Mouse (Mus musculus) cerebellum, adult 2 months (tissue): ENCODE measurements around the gene Zranb3. TPM values are rescaled to one million over a fixed set of nuclear protein-coding genes. Genes with fewer than 3 reads are reported as not detected.

Source experiments
- DNase-seq, 2 experiments: peaks; one replicate each; pipeline ENCODE4 v3.0.0; 2021
- H3K27ac ChIP-seq: fragments of 200-500 bp; 2 replicates; pipeline ENCODE4 v1.5.1; 2012; ENCODE audit warnings: low read length, control low read depth, inconsistent platforms; ENCODE audit not compliant: insufficient read depth
- H3K27me3 ChIP-seq: fragments of 200-500 bp; 2 replicates; pipeline ENCODE4 v1.6.1; 2012; ENCODE audit warnings: inconsistent platforms, mild to moderate bottlenecking, low read length, moderate library complexity; ENCODE audit not compliant: control insufficient read depth, insufficient read depth
- H3K4me1 ChIP-seq: fragments of 200-500 bp; 2 replicates; pipeline ENCODE4 v1.6.1; 2011; ENCODE audit warnings: low read length; ENCODE audit not compliant: control insufficient read depth, insufficient read depth
- H3K4me3 ChIP-seq: fragments of 200-500 bp; replicated peaks from 2 replicates; pipeline ENCODE3; 2011; ENCODE audit warnings: mild to moderate bottlenecking, low read depth, low read length, control low read depth; ENCODE audit not compliant: insufficient read depth
- CTCF ChIP-seq: fragments of 200-500 bp; IDR thresholded peaks from 2 replicates; pipeline ENCODE4 v1.5.1; 2011; ENCODE audit warnings: low read depth, mild to moderate bottlenecking, control low read depth, low read length, moderate library complexity, borderline replicate concordance; ENCODE audit not compliant: insufficient read depth
- POLR2A ChIP-seq: fragments of 200-500 bp; IDR thresholded peaks from 2 replicates; pipeline ENCODE4 v1.6.1; 2011; ENCODE audit warnings: low read length, control low read depth, borderline replicate concordance; ENCODE audit not compliant: insufficient read depth
- WGBS: fragments of 180-500 bp; shearing (Covaris S2); methylation state at CpG from one replicate; pipeline ENCODE4 v1.1.7; 2018; 5-methylcytosine and 5-hydroxymethylcytosine counted together
- polyA plus RNA-seq: library from polyadenylated mRNA; depleted of rRNA; stranded (reverse); fragments of >200 nt; gene quantifications from 2 replicates; pipeline ENCODE4 v1.2.3, GENCODE M21; 2012

The Zranb3 gene
- polyA plus RNA-seq, 1 experiment = 3.2 TPM

DNA sequence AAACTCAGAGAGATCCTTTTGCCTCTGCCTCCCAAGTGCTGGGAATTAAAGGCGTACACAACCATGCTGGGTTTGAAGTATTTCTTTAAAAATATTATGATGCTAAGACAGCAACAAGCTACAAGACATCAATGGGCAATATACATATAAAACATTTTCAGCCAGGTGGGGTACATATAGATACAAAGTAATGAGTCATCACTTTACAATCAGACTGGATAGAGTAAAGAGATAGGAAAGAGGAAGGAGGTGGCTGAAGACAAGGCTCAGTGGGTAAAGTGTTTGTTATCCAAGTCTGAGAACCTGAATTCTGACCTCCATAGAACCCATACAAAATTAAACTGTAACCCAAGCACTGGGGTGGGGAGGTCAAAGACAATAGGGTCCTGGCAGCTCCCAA lies 4.5 kb downstream of the Zranb3 start:
- no peak overlapping the region for H3K4me3 ChIP-seq
- no peaks in the 10 kb centered on the region for H3K27me3 ChIP-seq
- no peak for TF ChIP-seq CTCF
- no peak for TF ChIP-seq POLR2A
- DNase-seq = no peak
- H3K4me1 ChIP-seq = no peaks in the 10 kb centered on the region
- no peak overlapping the region for H3K27ac ChIP-seq
- WGBS = 96% methylated on average over 1 of the region's 1 CpGs

DNA sequence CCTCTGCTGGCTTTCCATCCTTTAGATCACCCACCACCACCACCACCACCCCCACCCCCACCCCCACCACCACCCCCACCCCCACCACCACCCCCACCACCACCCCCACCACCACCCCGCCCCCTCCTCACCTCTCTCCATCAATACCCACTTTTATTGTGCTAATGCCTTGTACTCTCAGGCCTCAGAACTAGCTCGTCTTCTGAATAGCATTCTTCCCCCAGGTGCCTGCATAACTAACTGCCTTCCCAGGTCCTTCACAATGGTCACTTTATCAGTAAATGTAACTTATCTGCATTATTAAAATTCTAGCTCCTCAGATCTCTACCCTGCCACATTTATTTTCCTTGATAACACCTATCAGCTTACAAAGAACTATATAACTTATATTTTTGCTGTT lies 8.2 kb downstream of the Zranb3 start:
- Histone ChIP-seq H3K27ac (no peak overlapping the region), H3K4me1 (no peaks in the 10 kb centered on the region), H3K4me3 (no peak overlapping the region), H3K27me3 (no peaks in the 10 kb centered on the region)
- TF ChIP-seq CTCF (no peak), POLR2A (no peak)
- WGBS = 85% methylated on average over 2 of the region's 2 CpGs
- no peak for DNase-seq

DNA sequence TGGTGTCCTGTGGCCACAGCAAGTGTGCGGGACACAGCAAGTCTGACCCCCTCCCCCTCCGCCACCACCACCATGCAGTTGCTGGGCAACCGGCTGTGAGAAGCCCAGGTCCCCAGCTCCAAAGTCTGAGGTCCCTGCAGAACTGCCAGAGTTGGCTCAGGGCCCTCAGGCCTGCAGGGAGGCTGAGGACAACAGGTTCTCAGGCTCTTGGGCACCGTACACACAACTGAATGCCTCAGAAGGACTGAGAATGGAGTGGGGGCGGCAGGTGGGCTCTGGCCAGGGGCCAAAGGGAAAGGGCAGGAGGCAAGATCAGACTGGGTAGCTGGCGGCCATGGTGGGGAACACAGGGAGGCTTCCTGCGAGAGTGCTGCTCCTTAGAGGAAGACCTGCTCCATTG lies 20.0 kb downstream of the Zranb3 start:
- DNase-seq = peak in 1 of 2 experiments; percentile 10
- Histone ChIP-seq H3K27me3 (no peaks in the 10 kb centered on the region), H3K27ac (no peak overlapping the region), H3K4me3 (no peak overlapping the region), H3K4me1 (no peaks in the 10 kb centered on the region)
- no peak for TF ChIP-seq CTCF
- TF ChIP-seq POLR2A = no peak
- WGBS = 28% methylated on average over 7 of the region's 7 CpGs

DNA sequence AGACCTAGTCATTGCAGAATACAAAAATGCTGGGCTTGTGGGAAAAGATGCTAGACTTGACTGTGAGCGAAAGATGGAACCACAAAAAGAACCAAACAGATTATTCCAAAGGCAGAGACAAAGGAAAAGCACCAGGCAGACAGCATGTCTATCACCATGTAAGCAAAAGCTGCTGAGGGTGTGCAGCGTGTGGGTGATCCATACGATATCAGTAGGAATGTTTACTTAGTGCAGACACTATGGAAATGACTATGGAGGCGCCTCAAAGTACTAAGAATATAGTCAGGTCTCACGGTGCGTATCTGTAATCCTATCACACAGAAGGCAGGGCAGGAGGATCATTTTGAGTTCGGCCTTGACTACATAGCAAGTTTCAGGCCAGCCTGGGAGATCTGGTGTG lies 21.0 kb downstream of the Zranb3 start:
- no peak for DNase-seq
- no peaks in the 10 kb centered on the region for H3K4me1 ChIP-seq
- TF ChIP-seq POLR2A (no peak), CTCF (no peak)
- no peak overlapping the region for H3K27ac ChIP-seq
- WGBS = 91% methylated on average over 7 of the region's 7 CpGs
- H3K27me3 ChIP-seq = no peaks in the 10 kb centered on the region
- no peak overlapping the region for H3K4me3 ChIP-seq

GRCm38 (mm10) chr1:128080936-128081696 lies 21.7 kb downstream of the Zranb3 start:
- no peak for DNase-seq
- Histone ChIP-seq H3K4me1 (no peaks in the 10 kb centered on the region), H3K4me3 (no peak overlapping the region), H3K27ac (no peak overlapping the region), H3K27me3 (no peaks in the 10 kb centered on the region)
- no peak for TF ChIP-seq CTCF
- no peak for TF ChIP-seq POLR2A
- 56% methylated on average over 5 of the region's 5 CpGs for WGBS

DNA sequence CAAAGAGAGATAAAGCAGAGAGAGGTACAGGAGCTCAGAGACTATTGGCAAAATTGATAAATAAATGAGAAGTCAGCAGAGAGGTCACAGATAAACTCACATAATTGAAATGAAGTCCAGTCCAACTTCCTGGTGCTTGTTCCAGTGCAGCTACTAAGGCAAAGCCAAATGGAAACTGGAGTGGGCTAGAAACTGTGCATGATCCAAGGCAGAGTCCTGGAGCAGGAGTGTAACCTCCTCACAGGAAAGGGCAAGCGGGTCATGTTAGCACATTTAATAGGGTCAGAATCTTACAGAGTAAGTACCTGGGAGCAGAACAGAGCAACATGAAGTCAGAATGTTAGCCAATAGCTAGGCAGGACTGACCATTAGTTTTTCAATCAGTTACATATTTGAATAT lies 24.2 kb downstream of the Zranb3 start:
- no peak overlapping the region for H3K4me3 ChIP-seq
- H3K27ac ChIP-seq = no peak overlapping the region
- H3K27me3 ChIP-seq = no peaks in the 10 kb centered on the region
- WGBS = 100% methylated on average over 1 of the region's 1 CpGs
- DNase-seq = no peak
- TF ChIP-seq POLR2A = no peak
- TF ChIP-seq CTCF = no peak
- H3K4me1 ChIP-seq = no peaks in the 10 kb centered on the region

DNA sequence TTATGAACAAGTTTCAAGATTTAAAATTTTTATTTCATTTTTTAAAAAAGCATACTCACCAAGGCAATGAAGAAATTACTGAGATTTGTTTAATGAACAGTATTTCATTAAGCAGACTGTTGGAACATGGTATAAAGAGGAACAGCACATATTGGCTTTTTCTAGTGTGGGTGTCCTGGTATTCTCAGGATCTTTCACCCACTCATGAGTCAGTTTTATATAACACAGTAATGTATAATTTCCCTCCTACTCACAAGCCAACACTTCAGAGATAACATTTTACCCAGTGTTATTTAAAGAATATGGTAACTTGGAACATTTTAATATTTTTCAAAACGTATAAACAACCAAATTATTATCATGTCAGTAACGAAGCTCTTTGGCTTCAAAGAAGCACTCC lies 25.1 kb downstream of the Zranb3 start:
- no peak overlapping the region for H3K4me3 ChIP-seq
- DNase-seq = no peak
- H3K4me1 ChIP-seq = no peaks in the 10 kb centered on the region
- no peaks in the 10 kb centered on the region for H3K27me3 ChIP-seq
- no peak overlapping the region for H3K27ac ChIP-seq
- TF ChIP-seq CTCF (no peak), POLR2A (no peak)
- 97% methylated on average over 2 of the region's 2 CpGs for WGBS

GRCm38 (mm10) chr1:128076791-128077479 lies 25.9 kb downstream of the Zranb3 start:
- Histone ChIP-seq H3K27me3 (no peaks in the 10 kb centered on the region), H3K27ac (no peak overlapping the region), H3K4me1 (no peaks in the 10 kb centered on the region), H3K4me3 (no peak overlapping the region)
- DNase-seq = no peak
- no peak for TF ChIP-seq CTCF
- TF ChIP-seq POLR2A = no peak
- 86% methylated on average over 8 of the region's 8 CpGs for WGBS
